Mouse (Mus musculus): ENCODE measurements around the gene Fat1. TPM values are rescaled to one million over a fixed set of nuclear protein-coding genes. Genes with fewer than 3 reads are reported as not detected.

The Fat1 gene
- polyA plus RNA-seq, 1 experiment from 2014 or later: 40.7 TPM

DNA sequence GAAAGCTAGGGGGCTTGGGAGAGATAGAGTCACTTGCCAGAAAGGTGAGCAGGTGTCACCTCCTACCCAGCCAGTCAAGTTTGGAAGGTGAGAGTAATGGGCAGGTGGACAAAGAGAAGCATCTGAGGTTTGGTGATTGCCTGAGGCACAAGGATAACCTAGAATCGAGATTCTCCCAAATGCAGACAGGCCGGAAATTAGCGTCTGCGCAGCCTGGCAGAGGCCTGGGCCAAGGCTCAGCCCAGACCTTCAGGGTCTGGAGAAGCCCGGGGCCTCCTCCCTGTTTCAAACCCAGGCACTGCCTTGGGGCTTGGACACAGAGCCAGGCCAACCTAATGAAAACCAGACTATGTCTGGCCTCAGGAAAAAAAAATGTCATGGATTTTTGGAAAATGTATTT lies 85.9 kb downstream of the Fat1 start:
- H3K27me3 ChIP-seq (replicated peaks; ENCODE audit: control insufficient read depth, insufficient read depth, low read length): no peaks in the 10 kb centered on the region
- H3K4me3 ChIP-seq (ENCODE audit: low read depth, low read length): no peak overlapping the region
- H3K4me2 ChIP-seq (ENCODE audit: low read depth, low read length): no peak overlapping the region
- peaks cover 75% of the 10 kb centered on the region for H3K36me3 ChIP-seq (ENCODE audit: control insufficient read depth, insufficient read depth, low read length)
- DNase-seq (ENCODE audit: low spot score) (no peak), ATAC-seq (ENCODE audit: low read depth) (no peak; the same call in 1 of the 2 replicates)
- H3K9ac ChIP-seq (ENCODE audit: low read depth, low read length): no peak overlapping the region
- WGBS: 66% methylated on average over 5 of the region's 5 CpGs
- H3K27ac ChIP-seq (replicated peaks; ENCODE audit: low read depth, low read length): no peak overlapping the region
- no peaks in the 10 kb centered on the region for H3K4me1 ChIP-seq (ENCODE audit: control insufficient read depth, insufficient read depth, low read length)
- peaks cover 25% of the 10 kb centered on the region for H3K9me3 ChIP-seq (ENCODE audit: control insufficient read depth, low read length)

DNA sequence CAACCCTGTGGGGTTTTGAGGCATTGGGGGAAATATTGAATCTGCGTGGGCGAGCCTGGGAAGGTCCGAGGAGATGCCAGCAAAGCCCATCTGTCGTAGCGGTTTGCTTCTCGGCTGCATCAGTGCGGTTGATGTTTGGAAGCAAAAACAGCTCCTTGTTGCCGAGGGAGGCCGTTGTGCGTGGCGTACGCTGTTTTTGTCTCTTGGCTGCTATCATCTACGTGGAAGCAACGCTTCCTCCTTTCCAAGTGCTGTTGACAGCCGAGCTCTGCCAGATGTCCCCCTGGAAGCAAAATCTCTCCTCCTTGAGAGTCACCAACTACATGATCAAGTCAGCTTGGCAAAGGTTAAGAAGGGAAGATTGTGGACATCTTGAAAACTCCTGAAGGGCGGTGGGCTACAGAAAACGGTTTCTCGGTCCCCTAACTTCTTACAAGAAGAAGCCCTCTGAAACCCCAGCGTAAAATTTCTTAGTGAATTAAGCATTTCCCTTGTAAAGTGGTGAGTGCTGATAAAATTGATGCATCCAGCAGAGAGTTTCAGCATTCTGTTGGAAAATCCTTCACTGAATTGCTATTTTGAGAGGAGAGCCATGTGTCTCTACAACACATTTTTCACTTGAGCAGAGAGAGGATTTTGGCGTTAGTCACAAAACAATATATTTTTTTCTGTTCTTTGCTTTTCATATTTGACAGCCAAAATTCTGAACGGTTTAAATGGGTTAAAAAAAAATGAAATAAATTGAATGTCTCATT lies 86.8 kb downstream of the Fat1 start:
- H3K4me2 ChIP-seq (ENCODE audit: low read depth, low read length): no peak overlapping the region
- H3K27ac ChIP-seq (replicated peaks; ENCODE audit: low read depth, low read length): no peak overlapping the region
- H3K27me3 ChIP-seq (replicated peaks; ENCODE audit: control insufficient read depth, insufficient read depth, low read length): no peaks in the 10 kb centered on the region
- H3K9ac ChIP-seq (ENCODE audit: low read depth, low read length): no peak overlapping the region
- no peaks in the 10 kb centered on the region for H3K4me1 ChIP-seq (ENCODE audit: control insufficient read depth, insufficient read depth, low read length)
- WGBS: 89% methylated on average over 21 of the region's 21 CpGs
- ATAC-seq (ENCODE audit: low read depth) (no peak), DNase-seq (ENCODE audit: low spot score) (no peak)
- no peak overlapping the region for H3K4me3 ChIP-seq (ENCODE audit: low read depth, low read length)
- H3K36me3 ChIP-seq (ENCODE audit: control insufficient read depth, insufficient read depth, low read length): peaks cover 80% of the 10 kb centered on the region
- H3K9me3 ChIP-seq (ENCODE audit: control insufficient read depth, low read length): peaks cover 30% of the 10 kb centered on the region

DNA sequence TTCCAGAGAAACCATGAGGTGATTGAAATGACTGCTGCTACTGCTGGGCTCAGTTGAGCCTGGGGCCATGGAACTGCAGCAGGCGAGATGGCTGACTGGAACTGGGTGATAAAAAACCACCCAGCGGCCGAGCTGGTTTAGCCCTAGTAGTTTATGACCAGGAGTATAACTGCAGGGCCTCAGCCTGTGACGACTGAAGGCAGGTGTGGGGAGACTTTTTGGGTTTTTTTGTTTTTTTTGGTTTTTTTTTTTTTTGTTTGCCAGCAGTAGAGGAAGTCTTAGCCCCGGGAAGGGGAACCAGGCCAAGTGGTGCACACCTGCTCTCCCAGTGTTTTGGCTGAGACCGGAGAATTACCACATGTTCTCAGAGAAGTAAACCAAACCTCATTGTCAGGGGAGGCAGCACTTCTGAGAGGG lies 92.8 kb downstream of the Fat1 start:
- no peak overlapping the region for H3K4me3 ChIP-seq (ENCODE audit: low read depth, low read length)
- H3K36me3 ChIP-seq (ENCODE audit: control insufficient read depth, insufficient read depth, low read length): peaks cover 96% of the 10 kb centered on the region
- no peak overlapping the region for H3K9ac ChIP-seq (ENCODE audit: low read depth, low read length)
- H3K27me3 ChIP-seq (replicated peaks; ENCODE audit: control insufficient read depth, insufficient read depth, low read length): no peaks in the 10 kb centered on the region
- peaks cover 30% of the 10 kb centered on the region for H3K9me3 ChIP-seq (ENCODE audit: control insufficient read depth, low read length)
- H3K4me2 ChIP-seq (ENCODE audit: low read depth, low read length): no peak overlapping the region
- 0 out of 2 replicates have a peak, but pooled peaks have one; percentile 26 for ATAC-seq (ENCODE audit: low read depth)
- DNase-seq (ENCODE audit: low spot score): peak; percentile 41
- H3K4me1 ChIP-seq (ENCODE audit: control insufficient read depth, insufficient read depth, low read length): no peaks in the 10 kb centered on the region
- no peak overlapping the region for H3K27ac ChIP-seq (replicated peaks; ENCODE audit: low read depth, low read length)
- WGBS: 53% methylated on average over 6 of the region's 6 CpGs

DNA sequence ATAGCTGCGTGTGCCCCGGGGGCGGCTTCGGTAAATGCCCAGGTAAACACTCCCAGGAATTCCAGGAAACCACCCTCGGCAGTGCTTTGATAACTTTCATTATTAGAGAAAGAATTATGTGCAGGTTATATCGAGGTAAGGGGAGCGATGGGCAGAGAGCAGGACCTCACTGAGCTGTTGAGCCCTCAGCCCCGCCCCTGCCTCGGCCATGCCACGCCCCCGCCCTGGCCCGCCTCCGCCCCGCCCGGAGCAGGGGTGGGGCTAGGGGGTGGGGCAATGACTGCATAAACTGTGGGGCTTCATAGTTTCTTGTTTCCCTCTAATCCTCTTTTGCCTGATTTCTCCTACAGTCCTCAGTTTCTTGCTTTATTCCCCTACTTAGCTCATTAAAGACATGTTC lies 103.1 kb downstream of the Fat1 start:
- H3K27me3 ChIP-seq (replicated peaks; ENCODE audit: control insufficient read depth, insufficient read depth, low read length): no peaks in the 10 kb centered on the region
- H3K9me3 ChIP-seq (ENCODE audit: control insufficient read depth, low read length): no peaks in the 10 kb centered on the region
- DNase-seq (ENCODE audit: low spot score) (no peak), ATAC-seq (ENCODE audit: low read depth) (no peak)
- no peak overlapping the region for H3K9ac ChIP-seq (ENCODE audit: low read depth, low read length)
- WGBS: 81% methylated on average over 12 of the region's 15 CpGs
- H3K27ac ChIP-seq (replicated peaks; ENCODE audit: low read depth, low read length): no peak overlapping the region
- peaks cover 98% of the 10 kb centered on the region for H3K36me3 ChIP-seq (ENCODE audit: control insufficient read depth, insufficient read depth, low read length)
- H3K4me2 ChIP-seq (ENCODE audit: low read depth, low read length): no peak overlapping the region
- H3K4me3 ChIP-seq (ENCODE audit: low read depth, low read length): no peak overlapping the region
- H3K4me1 ChIP-seq (ENCODE audit: control insufficient read depth, insufficient read depth, low read length): no peaks in the 10 kb centered on the region

DNA sequence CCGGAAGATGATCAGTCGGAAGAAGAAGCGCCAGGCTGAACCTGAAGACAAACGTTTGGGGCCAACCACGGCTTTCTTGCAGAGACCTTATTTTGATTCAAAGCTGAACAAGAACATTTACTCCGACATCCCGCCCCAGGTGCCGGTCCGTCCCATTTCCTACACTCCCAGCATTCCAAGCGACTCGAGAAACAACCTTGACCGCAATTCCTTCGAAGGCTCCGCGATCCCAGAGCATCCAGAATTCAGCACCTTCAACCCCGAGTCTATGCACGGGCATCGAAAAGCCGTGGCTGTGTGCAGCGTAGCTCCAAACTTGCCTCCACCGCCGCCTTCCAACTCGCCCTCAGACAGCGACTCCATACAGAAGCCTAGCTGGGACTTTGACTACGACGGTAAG lies 108.9 kb downstream of the Fat1 start:
- Histone ChIP-seq H3K9me3 (ENCODE audit: control insufficient read depth, low read length) (no peaks in the 10 kb centered on the region), H3K27ac (replicated peaks; ENCODE audit: low read depth, low read length) (no peak overlapping the region), H3K4me1 (ENCODE audit: control insufficient read depth, insufficient read depth, low read length) (no peaks in the 10 kb centered on the region), H3K36me3 (ENCODE audit: control insufficient read depth, insufficient read depth, low read length) (peaks cover 85% of the 10 kb centered on the region), H3K4me2 (ENCODE audit: low read depth, low read length) (no peak overlapping the region), H3K4me3 (ENCODE audit: low read depth, low read length) (no peak overlapping the region), H3K27me3 (replicated peaks; ENCODE audit: control insufficient read depth, insufficient read depth, low read length) (no peaks in the 10 kb centered on the region), H3K9ac (ENCODE audit: low read depth, low read length) (no peak overlapping the region)
- ATAC-seq (ENCODE audit: low read depth): no peak
- DNase-seq (ENCODE audit: low spot score): no peak
- WGBS: 96% methylated on average over 26 of the region's 26 CpGs

DNA sequence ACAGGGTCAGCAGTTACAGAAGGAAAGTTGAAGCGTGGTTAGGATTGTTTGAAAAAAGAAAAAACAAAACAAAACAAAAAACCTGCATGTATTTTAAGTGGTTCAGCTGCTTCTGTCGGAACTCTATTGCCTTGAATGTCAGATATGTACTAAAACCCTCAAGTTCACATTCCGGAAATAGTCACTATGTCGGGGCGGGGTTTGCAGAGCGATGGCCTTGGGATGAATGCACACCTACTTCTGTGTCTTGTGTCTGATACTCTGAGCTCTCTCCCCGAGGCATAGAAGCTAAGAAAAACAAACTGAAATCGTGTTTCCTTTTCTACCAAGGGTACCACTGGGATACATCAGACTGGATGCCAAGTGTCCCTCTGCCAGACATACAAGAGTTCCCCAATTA lies 115.2 kb downstream of the Fat1 start:
- peaks cover 81% of the 10 kb centered on the region for H3K36me3 ChIP-seq (ENCODE audit: control insufficient read depth, insufficient read depth, low read length)
- no peak overlapping the region for H3K9ac ChIP-seq (ENCODE audit: low read depth, low read length)
- ATAC-seq (ENCODE audit: low read depth) (no peak), DNase-seq (ENCODE audit: low spot score) (no peak)
- H3K4me1 ChIP-seq (ENCODE audit: control insufficient read depth, insufficient read depth, low read length): no peaks in the 10 kb centered on the region
- H3K27ac ChIP-seq (replicated peaks; ENCODE audit: low read depth, low read length): no peak overlapping the region
- H3K4me2 ChIP-seq (ENCODE audit: low read depth, low read length): no peak overlapping the region
- WGBS: 83% methylated on average over 8 of the region's 8 CpGs
- no peaks in the 10 kb centered on the region for H3K9me3 ChIP-seq (ENCODE audit: control insufficient read depth, low read length)
- no peak overlapping the region for H3K4me3 ChIP-seq (ENCODE audit: low read depth, low read length)
- H3K27me3 ChIP-seq (replicated peaks; ENCODE audit: control insufficient read depth, insufficient read depth, low read length): no peaks in the 10 kb centered on the region

DNA sequence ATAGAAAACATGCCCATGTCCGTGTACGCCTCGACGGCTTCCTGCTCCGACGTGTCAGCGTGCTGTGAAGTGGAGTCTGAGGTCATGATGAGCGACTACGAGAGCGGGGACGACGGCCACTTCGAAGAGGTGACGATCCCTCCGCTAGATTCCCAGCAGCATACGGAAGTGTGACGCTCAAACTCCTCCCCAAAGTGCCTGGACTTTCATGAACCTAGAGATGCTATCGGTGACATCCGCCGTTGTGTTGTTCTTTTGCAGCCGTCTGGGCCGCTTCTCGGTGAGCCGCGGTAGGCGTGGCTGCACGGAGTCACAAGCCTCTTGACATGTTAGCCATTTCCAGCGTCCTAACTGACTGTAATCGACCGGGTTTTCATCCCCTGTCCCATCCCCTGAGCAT lies 116.0 kb downstream of the Fat1 start:
- H3K36me3 ChIP-seq (ENCODE audit: control insufficient read depth, insufficient read depth, low read length): peaks cover 81% of the 10 kb centered on the region
- H3K27me3 ChIP-seq (replicated peaks; ENCODE audit: control insufficient read depth, insufficient read depth, low read length): no peaks in the 10 kb centered on the region
- DNase-seq (ENCODE audit: low spot score) (no peak), ATAC-seq (ENCODE audit: low read depth) (no peak)
- 93% methylated on average over 30 of the region's 30 CpGs for WGBS
- H3K9me3 ChIP-seq (ENCODE audit: control insufficient read depth, low read length): no peaks in the 10 kb centered on the region
- H3K4me2 ChIP-seq (ENCODE audit: low read depth, low read length): no peak overlapping the region
- H3K9ac ChIP-seq (ENCODE audit: low read depth, low read length): no peak overlapping the region
- H3K4me1 ChIP-seq (ENCODE audit: control insufficient read depth, insufficient read depth, low read length): no peaks in the 10 kb centered on the region
- no peak overlapping the region for H3K27ac ChIP-seq (replicated peaks; ENCODE audit: low read depth, low read length)
- no peak overlapping the region for H3K4me3 ChIP-seq (ENCODE audit: low read depth, low read length)

DNA sequence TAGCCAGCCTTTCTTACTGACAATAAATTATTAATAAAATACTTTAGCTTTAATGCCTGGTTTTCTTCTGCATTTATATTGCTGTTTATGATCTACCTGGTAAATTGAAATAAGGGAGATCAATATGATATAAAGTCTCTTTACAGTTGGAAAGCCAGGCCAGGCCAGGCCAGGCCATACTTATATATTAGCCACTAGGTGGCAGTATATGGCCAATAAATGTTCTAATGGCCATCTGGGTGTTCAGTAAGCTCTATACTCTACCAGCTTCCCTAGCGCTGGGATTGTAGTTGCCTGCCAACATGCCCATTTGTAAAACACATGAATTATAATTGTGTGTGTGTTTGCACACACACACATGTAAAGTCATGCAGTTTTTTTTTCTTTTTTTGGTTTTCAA lies 117.0 kb downstream of the Fat1 start:
- H3K9me3 ChIP-seq (ENCODE audit: control insufficient read depth, low read length): no peaks in the 10 kb centered on the region
- H3K4me3 ChIP-seq (ENCODE audit: low read depth, low read length): no peak overlapping the region
- H3K27ac ChIP-seq (replicated peaks; ENCODE audit: low read depth, low read length): no peak overlapping the region
- ATAC-seq (ENCODE audit: low read depth) (0 out of 2 replicates have a peak, but pooled peaks have one; percentile 53), DNase-seq (ENCODE audit: low spot score) (no peak)
- peaks cover 74% of the 10 kb centered on the region for H3K36me3 ChIP-seq (ENCODE audit: control insufficient read depth, insufficient read depth, low read length)
- no peak overlapping the region for H3K9ac ChIP-seq (ENCODE audit: low read depth, low read length)
- H3K4me2 ChIP-seq (ENCODE audit: low read depth, low read length): no peak overlapping the region
- no peaks in the 10 kb centered on the region for H3K4me1 ChIP-seq (ENCODE audit: control insufficient read depth, insufficient read depth, low read length)
- H3K27me3 ChIP-seq (replicated peaks; ENCODE audit: control insufficient read depth, insufficient read depth, low read length): no peaks in the 10 kb centered on the region
- 76% methylated on average over 1 of the region's 1 CpGs for WGBS

DNA sequence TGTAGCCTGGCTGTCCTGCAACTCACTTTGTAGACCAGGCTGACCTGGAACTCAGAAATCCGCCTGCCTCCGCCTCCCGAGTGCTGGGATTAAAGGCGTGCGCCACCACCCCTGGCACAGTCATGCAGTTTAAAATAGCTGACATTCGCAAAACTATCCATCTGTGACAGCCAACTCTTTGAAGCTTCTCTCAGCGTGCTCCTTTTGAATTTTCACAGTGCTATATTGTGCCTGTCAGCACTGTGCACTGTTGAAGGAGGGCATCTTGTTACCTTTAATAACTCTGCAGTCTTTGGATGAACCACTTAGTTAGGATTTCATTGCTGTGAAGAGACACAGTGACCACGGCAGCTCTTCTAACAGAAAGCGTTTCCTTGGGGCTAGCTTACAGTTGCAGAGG lies 117.4 kb downstream of the Fat1 start:
- Histone ChIP-seq H3K36me3 (ENCODE audit: control insufficient read depth, insufficient read depth, low read length) (peaks cover 73% of the 10 kb centered on the region), H3K9ac (ENCODE audit: low read depth, low read length) (no peak overlapping the region), H3K9me3 (ENCODE audit: control insufficient read depth, low read length) (no peaks in the 10 kb centered on the region), H3K4me2 (ENCODE audit: low read depth, low read length) (no peak overlapping the region), H3K4me3 (ENCODE audit: low read depth, low read length) (no peak overlapping the region), H3K27me3 (replicated peaks; ENCODE audit: control insufficient read depth, insufficient read depth, low read length) (no peaks in the 10 kb centered on the region), H3K27ac (replicated peaks; ENCODE audit: low read depth, low read length) (no peak overlapping the region), H3K4me1 (ENCODE audit: control insufficient read depth, insufficient read depth, low read length) (no peaks in the 10 kb centered on the region)
- no peak for DNase-seq (ENCODE audit: low spot score)
- ATAC-seq (ENCODE audit: low read depth): no peak
- 92% methylated on average over 9 of the region's 9 CpGs for WGBS

Data from embryonic facial prominence, embryonic 14.5 days (tissue).